Mouse (Mus musculus) MEL (cell line): ENCODE measurements around the gene Rprd2. TPM values are rescaled to one million over a fixed set of nuclear protein-coding genes. Genes with fewer than 3 reads are reported as not detected.

Experiments
- DNase-seq: peaks from one replicate; pipeline ENCODE4 v3.0.0; 2011; ENCODE audit warnings: low read depth, low spot score
- H3K27ac ChIP-seq: 2 replicates; pipeline ENCODE4 v1.5.1; 2012; ENCODE audit warnings: low read depth, mild to moderate bottlenecking, control low read depth, low read length, moderate library complexity; ENCODE audit not compliant: control insufficient read depth
- H3K27me3 ChIP-seq, 2 experiments: fragments of 150-350 bp in 1 of 2; sonication (generic) in 1 of 2; 2 replicates each; pipeline ENCODE4 v1.6.1; 2012; ENCODE audit warnings: low read length in 2 of 2, mild to moderate bottlenecking in 2 of 2, improper control_type of control experiment in 1 of 2, moderate library complexity in 1 of 2; ENCODE audit not compliant: insufficient read depth in 2 of 2, control insufficient read depth in 1 of 2
- H3K36me3 ChIP-seq, 2 experiments: 2 replicates each; pipeline ENCODE4 v1.6.1; 2012 to 2014; ENCODE audit warnings: low read length in 2 of 2, improper control_type of control experiment in 1 of 2, inconsistent platforms in 1 of 2, mild to moderate bottlenecking in 1 of 2; ENCODE audit not compliant: insufficient read depth in 2 of 2, control insufficient read depth in 1 of 2
- H3K4me1 ChIP-seq, 2 experiments: fragments of 150-350 bp in 1 of 2; sonication (generic) in 1 of 2; 2 replicates each; pipeline ENCODE4 v1.6.1; 2012; ENCODE audit warnings: low read length in 2 of 2, improper control_type of control experiment in 1 of 2, mild to moderate bottlenecking in 1 of 2; ENCODE audit not compliant: insufficient read depth in 2 of 2, control insufficient read depth in 1 of 2
- H3K4me3 ChIP-seq, 2 experiments: fragments of 150-350 bp in 1 of 2; sonication (generic) in 1 of 2; 2 replicates each; pipeline ENCODE4 v1.5.1; 2012; ENCODE audit warnings: low read depth in 2 of 2, low read length in 2 of 2, mild to moderate bottlenecking in 2 of 2, moderate library complexity in 2 of 2, control low read depth in 1 of 2, improper control_type of control experiment in 1 of 2; ENCODE audit not compliant: control insufficient read depth in 1 of 2, insufficient read depth in 1 of 2
- H3K79me2 ChIP-seq: 2 replicates; pipeline ENCODE4 v1.6.1; 2012; ENCODE audit warnings: mild to moderate bottlenecking, low read length, moderate library complexity; ENCODE audit not compliant: control insufficient read depth, poor library complexity, insufficient read depth
- H3K9ac ChIP-seq: 2 replicates; pipeline ENCODE4 v1.6.1; 2012; ENCODE audit warnings: low read depth, mild to moderate bottlenecking, control low read depth, low read length, moderate library complexity; ENCODE audit not compliant: control insufficient read depth, poor library complexity, severe bottlenecking
- H3K9me3 ChIP-seq: fragments of 150-350 bp; sonication (generic); replicated peaks from 2 replicates; pipeline ENCODE4 v1.6.1; 2012; ENCODE audit warnings: mild to moderate bottlenecking, low read length, improper control_type of control experiment, moderate library complexity; ENCODE audit not compliant: insufficient read depth
- CHD1 ChIP-seq: IDR thresholded peaks from 2 replicates; pipeline ENCODE4 v1.6.1; 2012; ENCODE audit warnings: low read depth, mild to moderate bottlenecking, inconsistent platforms, low read length, improper control_type of control experiment
- CHD2 ChIP-seq: IDR thresholded peaks from 2 replicates; pipeline ENCODE4 v1.6.1; 2011; ENCODE audit warnings: low read length, improper control_type of control experiment
- CTCF ChIP-seq, 3 experiments: IDR thresholded peaks in 2 of 3; conservative IDR thresholded peaks in 1 of 3; 2 replicates each; pipeline ENCODE4 v1.5.1; 2011 to 2012; ENCODE audit warnings: low read length in 3 of 3, low read depth in 2 of 3, mild to moderate bottlenecking in 2 of 3, improper control_type of control experiment in 1 of 3, inconsistent platforms in 1 of 3, mixed read lengths in 1 of 3, moderate library complexity in 1 of 3; ENCODE audit not compliant: control insufficient read depth in 1 of 3, insufficient read depth in 1 of 3, poor library complexity in 1 of 3, severe bottlenecking in 1 of 3
- E2F4 ChIP-seq: IDR thresholded peaks from 2 replicates; pipeline ENCODE4 v1.6.1; 2011; ENCODE audit warnings: low read depth, low read length, improper control_type of control experiment, borderline replicate concordance
- GATA1 ChIP-seq: IDR thresholded peaks from 2 replicates; pipeline ENCODE4 v1.6.1; 2011; ENCODE audit warnings: low read depth, low read length, improper control_type of control experiment
- JUND ChIP-seq: IDR thresholded peaks from 2 replicates; pipeline ENCODE4 v1.6.1; 2011; ENCODE audit warnings: low read depth, mild to moderate bottlenecking, improper control_type of control experiment, low read length
- MAX ChIP-seq: IDR thresholded peaks from 2 replicates; pipeline ENCODE4 v1.6.1; 2011; ENCODE audit warnings: low read length, improper control_type of control experiment
- MXI1 ChIP-seq: IDR thresholded peaks from 2 replicates; pipeline ENCODE4 v1.6.1; 2011; ENCODE audit warnings: mild to moderate bottlenecking, low read depth, low read length, improper control_type of control experiment
- MYB ChIP-seq: IDR thresholded peaks from 2 replicates; pipeline ENCODE4 v1.6.1; 2011; ENCODE audit warnings: mild to moderate bottlenecking, low read depth, low read length, improper control_type of control experiment
- POLR2A ChIP-seq, 2 experiments: IDR thresholded peaks; 2 replicates each; pipeline ENCODE4 v1.6.1; 2011 to 2012; ENCODE audit warnings: low read length in 2 of 2, mild to moderate bottlenecking in 2 of 2, control low read depth in 1 of 2, improper control_type of control experiment in 1 of 2, low read depth in 1 of 2, moderate library complexity in 1 of 2; ENCODE audit not compliant: control insufficient read depth in 1 of 2, insufficient read depth in 1 of 2, poor library complexity in 1 of 2
- POLR2AphosphoS5 ChIP-seq: IDR thresholded peaks from 2 replicates; pipeline ENCODE4 v1.6.1; 2012; ENCODE audit warnings: low read depth, borderline replicate concordance, mild to moderate bottlenecking, inconsistent platforms, low read length, moderate library complexity, mixed read lengths
- RAD21 ChIP-seq: IDR thresholded peaks from 2 replicates; pipeline ENCODE4 v1.6.1; 2011; ENCODE audit warnings: mild to moderate bottlenecking, low read depth, low read length, improper control_type of control experiment
- RCOR1 ChIP-seq: IDR thresholded peaks from 2 replicates; pipeline ENCODE4 v1.6.1; 2012; ENCODE audit warnings: low read depth, mild to moderate bottlenecking, inconsistent platforms, low read length, improper control_type of control experiment
- TBP ChIP-seq: IDR thresholded peaks from 2 replicates; pipeline ENCODE4 v1.8.0; 2011; ENCODE audit warnings: low read depth, low read length, improper control_type of control experiment
- USF1 ChIP-seq: IDR thresholded peaks from 2 replicates; pipeline ENCODE4 v1.6.1; 2014; ENCODE audit warnings: low read depth, mild to moderate bottlenecking, inconsistent platforms, low read length, improper control_type of control experiment, moderate library complexity
- ZC3H11A ChIP-seq: IDR thresholded peaks from 2 replicates; pipeline ENCODE4 v1.6.1; 2012; ENCODE audit warnings: low read depth, mild to moderate bottlenecking, inconsistent platforms, low read length, improper control_type of control experiment
- ZNF384 ChIP-seq: IDR thresholded peaks from 2 replicates; pipeline ENCODE4 v1.6.1; 2012; ENCODE audit warnings: low read depth, mild to moderate bottlenecking, inconsistent platforms, low read length, improper control_type of control experiment
- polyA plus RNA-seq, 2 experiments: library from polyadenylated mRNA; stranded (reverse) in 1 of 2; unstranded in 1 of 2; fragments of >175 nt in 1 of 2; fragments of >200 nt in 1 of 2; gene quantifications; 2 replicates each; pipeline versions ENCODE4 v1.2.1 to v1.2.4; 2012; ENCODE audit warnings: low replicate concordance in 2 of 2, low read depth in 1 of 2; ENCODE audit not compliant: insufficient read length in 2 of 2, insufficient read depth in 1 of 2, missing spikeins in 1 of 2
- total RNA-seq: library from RNA; depleted of rRNA; stranded (reverse); fragments of 300-350 nt; gene quantifications from 2 replicates; pipeline ENCODE4 v1.2.3, GENCODE M21; 2012

Rprd2 gene
- total and polyA plus RNA-seq, 3 experiments = 16.3 to 42.0 (median 31.9) TPM

DNA sequence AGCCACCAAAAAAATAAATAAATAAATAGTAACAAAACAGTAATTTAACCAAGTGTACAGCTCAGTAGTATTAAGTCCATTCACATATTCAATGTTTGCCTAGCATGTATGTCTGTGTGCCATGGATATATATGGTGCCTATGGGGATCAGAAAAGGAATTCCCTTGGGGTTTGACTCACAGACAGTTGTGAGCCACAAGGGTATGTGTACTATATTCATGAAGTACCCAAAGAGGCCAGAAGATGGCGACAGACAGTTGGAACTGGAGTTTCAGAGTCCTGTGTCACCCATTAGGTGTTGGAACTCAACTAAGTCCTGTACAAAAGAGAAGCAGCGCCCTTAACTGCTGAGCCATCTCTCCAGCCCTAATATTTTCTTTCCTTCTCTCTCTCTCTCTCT lies 43.1 kb upstream of the Rprd2 start:
- Histone ChIP-seq H3K27ac (no peak overlapping the region), H3K9ac (no peak overlapping the region), H3K36me3 (peaks cover 0 to 2% of the 10 kb centered on the region in 2 experiments; a peak in 2 of 4 replicates), H3K9me3 (no peaks in the 10 kb centered on the region), H3K79me2 (no peaks in the 10 kb centered on the region)
- peak; percentile 97 for DNase-seq
- TF ChIP-seq RCOR1 (no peak), TBP (peak; percentile 43; the same call in 1 of the 2 replicates), JUND (no peak), POLR2A (IDR thresholded peaks at IDR 0.05; ENCODE audit: control insufficient read depth in 1 of 2, insufficient read depth in 1 of 2, low read depth in 1 of 2, low read length in 2 of 2, poor library complexity in 1 of 2) (no peak), E2F4 (no peak), CTCF (IDR thresholded peaks at IDR 0.05 in 2 of 3, conservative IDR thresholded peaks at IDR 0.05 in 1 of 3; ENCODE audit: control insufficient read depth in 1 of 3, insufficient read depth in 1 of 3, low read depth in 2 of 3, low read length in 3 of 3, poor library complexity in 1 of 3, severe bottlenecking in 1 of 3) (peak in 2 of 3 experiments; percentile 72 to 98; a peak in 4 of 6 replicates), POLR2AphosphoS5 (no peak), MYB (no peak), RAD21 (no peak), GATA1 (no peak), ZNF384 (no peak), ZC3H11A (no peak), CHD2 (no peak), CHD1 (no peak)
- TF ChIP-seq, all 39 proteins: peak for 2
- Histone ChIP-seq H3K27me3 (no peaks in the 10 kb centered on the region), H3K4me3 (no peak overlapping the region), H3K4me1 (no peaks in the 10 kb centered on the region)

DNA sequence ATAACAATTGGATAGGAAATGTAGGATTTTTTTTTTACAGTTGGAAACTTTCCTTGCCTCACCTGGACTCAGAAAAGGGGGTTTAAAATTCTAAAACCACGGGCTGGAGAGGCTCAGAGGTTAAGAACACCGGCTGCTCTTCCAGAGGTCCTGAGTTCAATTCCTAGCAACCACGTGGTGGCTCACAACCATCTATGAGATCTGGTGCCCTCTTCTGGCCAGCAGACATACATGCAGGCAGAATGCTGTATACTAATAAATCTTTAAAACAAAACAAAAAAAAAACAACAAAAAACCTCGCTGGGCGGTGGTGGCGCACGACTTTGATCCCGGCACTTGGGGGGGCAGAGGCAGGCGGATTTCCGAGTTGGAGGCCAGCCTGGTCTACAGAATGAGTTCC lies 42.6 kb upstream of the Rprd2 start:
- Histone ChIP-seq H3K27ac (no peak overlapping the region), H3K4me1 (no peaks in the 10 kb centered on the region), H3K4me3 (no peak overlapping the region), H3K36me3 (peaks cover 0 to 3% of the 10 kb centered on the region in 2 experiments; a peak in 2 of 4 replicates), H3K9me3 (no peaks in the 10 kb centered on the region), H3K79me2 (no peaks in the 10 kb centered on the region; the same call in 1 of the 2 replicates), H3K27me3 (no peaks in the 10 kb centered on the region), H3K9ac (no peak overlapping the region)
- TF ChIP-seq MXI1 (no peak), MAX (no peak), USF1 (no peak), CTCF (IDR thresholded peaks at IDR 0.05 in 2 of 3, conservative IDR thresholded peaks at IDR 0.05 in 1 of 3; ENCODE audit: control insufficient read depth in 1 of 3, insufficient read depth in 1 of 3, low read depth in 2 of 3, low read length in 3 of 3, poor library complexity in 1 of 3, severe bottlenecking in 1 of 3) (peak in 2 of 3 experiments; percentile 63 to 65; a peak in 4 of 6 replicates)
- peak; percentile 86 for DNase-seq
